Mouse (Mus musculus) left cerebral cortex, adult 11 months (tissue): ENCODE results near the gene Cdc42.

Experiments used
- DNase-seq: peaks from one replicate; pipeline ENCODE4 v3.0.0; 2022; ENCODE audit warnings: low spot score

Cdc42 gene

GRCm38 (mm10) chr4:137371596-137372523 is 14.3 kb upstream of the Cdc42 start:
- no peak for DNase-seq

GRCm38 (mm10) chr4:137369954-137370750 is 12.6 kb upstream of the Cdc42 start:
- DNase-seq, result no peak

GRCm38 (mm10) chr4:137368198-137368597 is 10.7 kb upstream of the Cdc42 start:
- DNase-seq, result no peak

- no peak for DNase-seq
Measured at GRCm38 (mm10) chr4:137367275-137368088, 10.0 kb upstream of the Cdc42 start.

- no peak for DNase-seq
Measured at GRCm38 (mm10) chr4:137366097-137366496, 8.6 kb upstream of the Cdc42 start.

GRCm38 (mm10) chr4:137365356-137366062 is 8.0 kb upstream of the Cdc42 start:
- DNase-seq, result no peak

- DNase-seq, result no peak
Measured at GRCm38 (mm10) chr4:137364826-137365225, 7.3 kb upstream of the Cdc42 start.

GRCm38 (mm10) chr4:137360996-137361395 is 3.5 kb upstream of the Cdc42 start:
- DNase-seq, result no peak

- no peak for DNase-seq
Measured at GRCm38 (mm10) chr4:137358291-137359002, 927 bp upstream of the Cdc42 start.

- DNase-seq, result no peak
Measured at GRCm38 (mm10) chr4:137356674-137357510, 628 bp downstream of the Cdc42 start.

- DNase-seq, result no peak
Measured at GRCm38 (mm10) chr4:137350627-137351026, 6.9 kb downstream of the Cdc42 start.

GRCm38 (mm10) chr4:137345790-137346189 is 11.7 kb downstream of the Cdc42 start:
- DNase-seq, result no peak

GRCm38 (mm10) chr4:137345112-137345511 is 12.4 kb downstream of the Cdc42 start:
- DNase-seq, result no peak

- no peak for DNase-seq
Measured at GRCm38 (mm10) chr4:137342816-137343215, 14.7 kb downstream of the Cdc42 start.

GRCm38 (mm10) chr4:137339415-137339814 is 18.1 kb downstream of the Cdc42 start:
- no peak for DNase-seq

GRCm38 (mm10) chr4:137336468-137336867 is 21.1 kb downstream of the Cdc42 start:
- DNase-seq, result no peak

- DNase-seq, result no peak
Measured at GRCm38 (mm10) chr4:137332051-137332450, 25.5 kb downstream of the Cdc42 start.

- DNase-seq, result no peak
Measured at GRCm38 (mm10) chr4:137326494-137326893, 31.0 kb downstream of the Cdc42 start.

GRCm38 (mm10) chr4:137324926-137325325 is 32.6 kb downstream of the Cdc42 start:
- no peak for DNase-seq
